Mouse (Mus musculus) MEL (cell line): Measurements from ENCODE around the gene Cox11.

Source experiments
- CTCF ChIP-seq, 3 experiments: IDR thresholded peaks in 2 of 3; conservative IDR thresholded peaks in 1 of 3; 2 replicates each; pipeline ENCODE4 v1.5.1; 2011 to 2012; ENCODE audit warnings: low read length in 3 of 3, low read depth in 2 of 3, mild to moderate bottlenecking in 2 of 3, improper control_type of control experiment in 1 of 3, inconsistent platforms in 1 of 3, mixed read lengths in 1 of 3, moderate library complexity in 1 of 3; ENCODE audit not compliant: control insufficient read depth in 1 of 3, insufficient read depth in 1 of 3, poor library complexity in 1 of 3, severe bottlenecking in 1 of 3
- E2F4 ChIP-seq: IDR thresholded peaks from 2 replicates; pipeline ENCODE4 v1.6.1; 2011; ENCODE audit warnings: low read depth, low read length, improper control_type of control experiment, borderline replicate concordance
- EP300 ChIP-seq, 2 experiments: IDR thresholded peaks; 2 replicates each; pipeline ENCODE4 v1.6.1; 2011; ENCODE audit warnings: improper control_type of control experiment in 2 of 2, low read length in 2 of 2, low read depth in 1 of 2, mild to moderate bottlenecking in 1 of 2
- GATA1 ChIP-seq: IDR thresholded peaks from 2 replicates; pipeline ENCODE4 v1.6.1; 2011; ENCODE audit warnings: low read depth, low read length, improper control_type of control experiment
- HCFC1 ChIP-seq: IDR thresholded peaks from 2 replicates; pipeline ENCODE4 v1.6.1; 2012; ENCODE audit warnings: low read depth, mild to moderate bottlenecking, inconsistent platforms, low read length, improper control_type of control experiment, moderate library complexity
- MAX ChIP-seq: IDR thresholded peaks from 2 replicates; pipeline ENCODE4 v1.6.1; 2011; ENCODE audit warnings: low read length, improper control_type of control experiment
- POLR2A ChIP-seq, 2 experiments: IDR thresholded peaks; 2 replicates each; pipeline ENCODE4 v1.6.1; 2011 to 2012; ENCODE audit warnings: low read length in 2 of 2, mild to moderate bottlenecking in 2 of 2, control low read depth in 1 of 2, improper control_type of control experiment in 1 of 2, low read depth in 1 of 2, moderate library complexity in 1 of 2; ENCODE audit not compliant: control insufficient read depth in 1 of 2, insufficient read depth in 1 of 2, poor library complexity in 1 of 2
- SMC3 ChIP-seq: IDR thresholded peaks from 2 replicates; pipeline ENCODE4 v1.6.1; 2011; ENCODE audit warnings: low read depth, low read length, improper control_type of control experiment
- TAL1 ChIP-seq: IDR thresholded peaks from 2 replicates; pipeline ENCODE4 v1.6.1; 2012; ENCODE audit warnings: mild to moderate bottlenecking, inconsistent platforms, low read length, moderate library complexity, mixed read lengths
- USF1 ChIP-seq: IDR thresholded peaks from 2 replicates; pipeline ENCODE4 v1.6.1; 2014; ENCODE audit warnings: low read depth, mild to moderate bottlenecking, inconsistent platforms, low read length, improper control_type of control experiment, moderate library complexity
- ZC3H11A ChIP-seq: IDR thresholded peaks from 2 replicates; pipeline ENCODE4 v1.6.1; 2012; ENCODE audit warnings: low read depth, mild to moderate bottlenecking, inconsistent platforms, low read length, improper control_type of control experiment
- ZNF384 ChIP-seq: IDR thresholded peaks from 2 replicates; pipeline ENCODE4 v1.6.1; 2012; ENCODE audit warnings: low read depth, mild to moderate bottlenecking, inconsistent platforms, low read length, improper control_type of control experiment

GRCm38 (mm10) chr11:90685196-90685595, 47.2 kb downstream of the Cox11 start:
- TF ChIP-seq E2F4 (no peak), CTCF (IDR thresholded peaks at IDR 0.05 in 2 of 3, conservative IDR thresholded peaks at IDR 0.05 in 1 of 3; ENCODE audit: control insufficient read depth in 1 of 3, insufficient read depth in 1 of 3, low read depth in 2 of 3, low read length in 3 of 3, poor library complexity in 1 of 3, severe bottlenecking in 1 of 3) (no peak), ZNF384 (no peak), GATA1 (no peak), USF1 (no peak), ZC3H11A (no peak), MAX (no peak), EP300 (IDR thresholded peaks at IDR 0.05; ENCODE audit: low read depth in 1 of 2, low read length in 2 of 2) (no peak), POLR2A (IDR thresholded peaks at IDR 0.05; ENCODE audit: control insufficient read depth in 1 of 2, insufficient read depth in 1 of 2, low read depth in 1 of 2, low read length in 2 of 2, poor library complexity in 1 of 2) (no peak), HCFC1 (no peak), SMC3 (no peak), TAL1 (no peak)
